Mouse (Mus musculus): ENCODE data around the gene Dbx2.

GRCm38 (mm10) chr15:95639115-95639828 is 16.5 kb downstream of the Dbx2 start:
- no peak for TF ChIP-seq CTCF (IDR thresholded peaks at IDR 0.05; ENCODE audit: low read depth, low read length)
- no peak for TF ChIP-seq POLR2A (IDR thresholded peaks at IDR 0.05; ENCODE audit: extremely low read depth, insufficient read depth, low read length)

Data from liver, adult 2 months (tissue).